Mouse (Mus musculus) heart, adult 8-10 months (tissue): ENCODE results near the gene Vgll3. TPM values are rescaled to one million over a fixed set of nuclear protein-coding genes. Genes with fewer than 3 reads are reported as not detected.
A peak's percentile ranks its signal among the peaks of the same experiment; 100 is the strongest.

Source experiments
- DNase-seq: peaks from one replicate; pipeline ENCODE4 v3.0.0; 2022; ENCODE audit warnings: low spot score
- total RNA-seq, 4 experiments: library from RNA; stranded (reverse); gene quantifications; 2 replicates each; pipeline ENCODE4 v1.2.4; 2022

Gene Vgll3
- 1 to 10 TPM; 2.0 to 2.8 (median 2.4) TPM for total RNA-seq

DNA sequence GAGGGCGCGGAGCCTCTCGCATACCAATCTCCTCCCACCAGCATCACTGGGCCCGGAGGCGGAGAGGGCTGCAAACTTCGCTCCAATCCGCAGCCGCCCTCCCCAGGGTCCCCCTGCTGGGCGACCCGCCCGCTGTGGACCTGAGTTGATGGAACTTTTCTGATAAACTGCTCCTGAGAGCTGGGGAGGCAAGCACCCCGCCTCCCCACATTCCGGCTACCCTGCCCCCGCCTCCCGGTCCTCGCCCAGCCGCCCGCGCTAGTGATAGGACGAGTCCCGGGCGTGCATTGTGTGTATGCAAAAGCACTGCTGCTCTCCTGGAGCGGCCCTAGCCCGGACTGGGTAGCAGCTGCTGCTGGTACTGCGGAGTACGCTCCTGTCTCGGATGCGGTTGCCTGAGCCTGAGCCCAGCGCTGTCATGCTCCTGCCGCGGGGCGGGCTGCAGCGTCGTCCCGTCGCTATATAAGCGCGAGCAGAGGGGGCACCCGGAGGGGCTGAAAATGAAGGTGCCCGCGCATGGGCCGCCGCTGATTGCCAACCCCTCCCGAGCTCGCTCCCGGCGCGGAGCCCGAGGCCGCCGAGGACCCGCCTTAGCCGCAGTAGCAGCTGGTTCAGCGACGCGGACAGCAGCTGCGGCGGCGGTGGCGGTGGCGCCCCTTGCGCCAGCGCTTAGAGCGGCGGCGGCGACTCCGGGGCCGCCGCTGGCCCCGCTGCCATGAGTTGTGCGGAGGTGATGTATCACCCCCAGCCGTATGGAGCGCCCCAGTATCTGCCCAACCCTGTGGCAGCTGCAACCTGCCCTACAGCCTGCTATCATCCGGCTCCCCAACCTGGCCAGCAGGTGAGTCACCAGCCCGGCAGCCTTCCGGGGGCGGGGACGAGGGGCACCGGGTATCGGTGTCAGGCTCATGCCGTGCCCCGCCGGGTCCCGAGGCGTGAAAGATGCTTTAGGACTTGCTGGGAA is at the start of gene Vgll3:
Gene Vgll3 (plus strand): TSS at position 340 of the 964 bp plus-strand sequence.
- DNase-seq, result peak; percentile 46

DNA sequence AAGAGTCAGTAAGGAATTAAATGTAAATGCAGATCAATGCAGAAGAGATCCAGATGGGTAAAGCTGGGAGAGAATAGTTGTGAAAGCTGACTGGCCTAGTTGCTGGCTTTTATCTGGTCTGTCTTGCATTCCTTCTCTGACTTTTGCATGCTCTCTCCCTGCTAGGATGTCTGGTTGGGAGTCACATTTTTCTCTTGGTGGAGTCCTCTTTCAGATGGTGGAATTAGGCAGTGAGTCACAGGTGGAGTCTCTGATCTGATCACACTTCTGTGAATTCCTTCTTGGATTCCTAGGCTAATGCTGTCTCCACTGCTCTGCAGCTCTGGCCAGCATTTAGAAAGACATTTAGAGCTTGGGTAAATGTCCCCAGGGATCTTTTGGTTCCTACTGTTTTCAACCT is 49.1 kb upstream of the Vgll3 start:
- DNase-seq, result no peak

DNA sequence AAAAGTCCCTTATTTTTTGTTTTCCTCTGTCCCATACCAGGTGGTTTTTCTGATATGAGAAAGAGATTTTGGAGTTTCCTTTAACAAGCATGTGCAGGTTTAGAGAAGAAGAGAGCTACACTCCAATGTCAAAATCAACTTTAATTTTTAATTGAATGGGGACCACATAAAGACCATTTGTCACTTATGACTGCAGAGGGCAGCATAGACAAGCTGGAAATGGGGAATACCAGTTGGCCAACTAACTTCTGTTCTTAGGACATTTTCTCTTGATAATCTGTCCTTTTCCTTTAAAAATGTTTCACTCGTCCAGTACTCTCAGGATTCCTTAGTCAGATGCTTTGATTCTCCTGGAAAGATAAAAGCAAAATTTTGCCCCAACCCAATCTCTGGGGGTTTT is 29.1 kb upstream of the Vgll3 start:
- peak; percentile 19 for DNase-seq

DNA sequence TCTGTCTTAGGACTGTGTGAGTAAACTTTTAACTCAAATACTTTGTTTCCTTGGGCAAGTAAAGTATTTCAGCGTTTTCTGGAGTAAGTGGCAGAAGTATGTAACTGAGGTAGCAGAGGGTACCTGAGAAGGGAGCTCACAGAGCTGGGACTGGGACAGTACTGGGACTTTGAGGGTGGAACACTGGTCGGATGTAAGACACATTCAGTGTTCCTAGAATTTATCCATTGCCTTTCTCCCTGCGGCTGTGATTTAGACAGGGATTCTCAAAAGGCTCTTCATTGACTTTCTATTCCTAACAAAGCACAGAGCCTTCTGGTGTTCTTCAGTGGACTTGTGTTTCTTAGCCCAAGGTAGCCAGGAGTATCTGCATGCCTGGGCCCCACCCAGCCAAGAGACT is 1.0 kb downstream of the Vgll3 start:
- DNase-seq, result no peak

DNA sequence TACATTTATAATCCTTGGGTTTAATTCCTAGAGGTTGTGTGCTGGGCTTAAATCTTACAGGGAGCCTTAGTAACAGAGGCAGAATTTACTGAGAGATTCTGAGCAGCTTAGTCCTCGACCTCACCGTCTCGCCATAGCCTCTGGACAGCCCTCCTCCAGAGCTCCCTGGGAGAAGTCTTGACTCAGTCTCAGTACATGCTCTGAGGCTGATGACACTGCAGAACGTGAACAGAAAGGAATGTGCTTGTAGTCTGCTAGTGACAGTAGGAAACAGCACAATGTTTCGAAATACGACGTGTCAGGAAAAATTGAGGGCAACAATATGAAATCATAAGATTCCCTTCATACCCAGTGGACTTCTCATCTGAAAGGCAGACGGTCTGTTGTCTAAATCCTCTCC is 3.7 kb downstream of the Vgll3 start:
- DNase-seq, result peak; percentile 43

DNA sequence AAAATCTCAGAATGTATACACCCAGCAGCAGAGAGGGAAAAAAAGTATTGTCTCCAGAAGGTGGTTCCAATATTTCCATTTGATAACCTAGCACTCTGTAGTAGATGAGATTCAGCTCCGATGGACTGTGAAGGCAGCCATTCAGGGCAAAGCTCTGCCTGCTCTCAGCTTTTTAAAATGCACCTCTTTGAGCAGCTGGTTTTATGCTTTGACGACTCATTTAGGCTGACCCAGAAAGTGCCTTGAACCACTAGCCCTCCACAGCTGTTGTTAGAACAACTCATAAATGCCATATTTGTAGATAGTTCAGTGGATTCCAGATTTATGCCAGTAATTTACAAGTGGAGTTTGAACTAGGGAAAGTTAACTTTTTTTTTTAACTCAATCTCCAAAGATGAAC is 5.7 kb downstream of the Vgll3 start:
- no peak for DNase-seq

DNA sequence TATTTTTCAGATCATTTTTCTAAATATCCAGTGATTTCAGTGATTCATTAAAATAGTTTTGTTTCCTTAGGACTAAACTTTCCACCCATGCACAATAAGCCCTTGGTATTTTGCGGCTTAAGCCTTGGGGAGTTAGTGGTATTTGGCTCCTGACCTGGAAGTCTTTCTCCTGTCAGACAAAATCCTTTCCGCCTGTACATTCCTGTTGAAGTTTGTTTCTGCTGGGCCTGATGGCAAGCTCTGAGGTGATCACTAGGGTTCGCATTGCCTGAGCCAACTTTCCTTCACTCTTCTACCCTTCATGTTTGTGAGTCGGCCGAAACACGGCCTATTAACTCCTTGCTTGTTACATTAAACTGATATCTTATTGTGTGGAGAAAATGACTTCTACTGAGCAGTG is 8.7 kb downstream of the Vgll3 start:
- peak; percentile 28 for DNase-seq

DNA sequence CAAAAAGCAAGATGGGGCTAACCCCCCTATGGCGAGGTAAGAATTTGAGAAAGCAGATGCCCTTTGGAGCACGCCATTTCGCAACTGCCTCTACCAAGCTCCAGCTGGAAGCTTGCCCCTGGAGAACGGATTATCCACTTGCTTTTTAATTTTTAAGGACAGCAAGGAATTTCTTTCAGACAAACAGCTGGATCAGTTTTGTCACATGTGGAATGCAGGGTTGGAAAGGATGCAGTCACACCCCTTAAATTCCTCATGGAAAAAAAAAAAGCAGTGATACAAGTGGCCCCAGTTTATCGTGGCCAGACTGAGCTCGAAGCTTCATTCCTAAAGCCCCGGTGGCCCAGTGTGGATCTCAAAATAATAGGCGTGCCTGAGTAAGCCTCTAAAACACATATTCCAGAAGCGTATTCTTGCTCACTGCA is 13.1 kb downstream of the Vgll3 start:
- DNase-seq, result peak; percentile 56

DNA sequence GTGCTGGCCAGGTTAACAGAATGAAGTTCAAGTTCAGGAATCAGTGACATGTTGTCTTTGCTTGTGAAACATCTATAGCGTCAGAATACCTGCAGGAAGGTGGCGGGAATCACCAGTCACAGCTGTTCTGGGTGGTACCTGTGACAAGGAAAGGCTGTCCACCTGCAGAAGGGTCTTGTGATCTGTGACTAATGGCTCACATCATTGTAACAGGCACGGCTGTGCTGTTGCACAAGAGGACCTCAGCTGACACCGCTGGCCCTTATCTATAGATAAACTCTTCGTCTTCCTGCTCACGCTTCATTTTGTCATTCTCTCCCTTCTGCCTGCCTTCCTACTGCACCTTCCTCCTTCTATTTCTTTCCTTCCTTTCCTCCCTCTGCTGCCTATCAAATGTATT is 14.0 kb downstream of the Vgll3 start:
- no peak for DNase-seq

DNA sequence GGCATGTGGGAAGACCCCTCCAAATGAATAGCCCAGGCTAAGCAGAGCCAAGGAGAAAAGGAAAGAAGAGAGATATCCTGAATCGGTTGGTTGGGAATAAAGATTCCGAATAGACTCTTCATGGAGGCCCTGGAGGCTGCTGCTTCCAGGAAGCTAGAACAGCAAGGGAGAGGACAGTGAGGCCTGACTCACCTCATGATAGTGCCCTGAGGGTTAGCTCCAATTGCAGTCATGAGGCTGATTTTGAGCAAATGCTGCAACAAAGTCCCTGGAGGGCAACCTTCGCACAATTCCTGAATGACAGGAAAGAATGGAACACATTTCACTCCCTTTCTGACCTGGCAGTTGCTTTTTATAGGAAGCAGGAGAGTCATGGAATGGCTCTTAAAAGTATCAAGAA is 19.7 kb downstream of the Vgll3 start:
- no peak for DNase-seq

DNA sequence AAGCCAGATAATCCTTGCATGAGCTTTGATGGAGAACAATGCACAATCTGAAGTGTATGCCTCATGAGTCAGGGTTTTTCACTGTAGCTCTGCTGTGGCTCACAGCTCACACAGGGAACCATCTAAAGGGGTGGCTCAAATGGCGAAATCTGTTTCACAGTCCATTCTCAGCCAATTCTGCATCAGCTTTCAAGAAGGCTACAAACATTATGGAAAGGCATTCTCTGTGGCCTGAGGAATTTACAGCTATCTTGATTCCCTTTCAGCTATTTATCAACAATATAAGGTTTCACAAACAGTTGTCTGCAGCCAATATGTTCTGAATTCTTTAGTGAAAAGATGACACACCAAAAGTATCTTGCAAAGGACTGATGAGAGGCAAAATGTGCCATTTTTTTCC is 35.1 kb downstream of the Vgll3 start:
- DNase-seq, result no peak

DNA sequence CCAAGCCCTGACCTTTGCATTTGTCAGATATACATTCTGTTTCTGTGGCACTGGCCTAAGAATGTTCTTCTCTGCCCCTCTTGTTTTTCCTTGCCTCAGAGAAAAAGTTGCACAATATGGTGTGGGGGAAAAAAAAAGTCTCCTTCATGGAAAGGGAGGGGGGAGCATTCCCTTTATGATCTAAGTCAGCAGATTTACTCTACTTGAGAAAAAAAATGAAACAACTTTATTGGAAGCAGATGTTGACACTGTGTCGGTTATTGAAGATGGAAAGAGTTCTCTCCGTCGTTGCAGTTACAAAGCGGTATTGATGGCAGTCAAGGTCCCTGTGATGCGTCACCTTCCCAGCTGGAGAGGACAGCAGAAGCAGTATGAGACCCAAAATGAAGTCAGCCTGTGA is 49.4 kb downstream of the Vgll3 start:
- DNase-seq, result no peak

DNA sequence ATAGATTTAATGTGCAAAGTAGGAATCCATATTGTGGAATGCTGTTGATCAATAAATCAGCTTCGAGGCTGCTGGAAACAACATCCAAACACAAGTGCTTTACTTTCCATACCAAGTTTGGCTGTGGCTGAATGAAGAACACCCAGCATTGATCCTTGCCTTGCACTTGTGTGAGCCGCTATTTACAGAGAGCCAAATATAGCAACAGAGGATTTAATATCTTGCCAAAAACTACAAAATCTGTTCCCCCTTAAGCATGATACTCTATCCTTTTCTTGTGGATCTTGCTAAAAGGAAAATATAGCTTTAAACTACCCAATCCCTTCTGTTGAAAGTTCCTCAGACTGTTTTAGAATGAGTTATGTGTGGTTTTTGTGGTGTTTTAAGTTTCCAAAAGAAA is 52.9 kb downstream of the Vgll3 start:
- no peak for DNase-seq

DNA sequence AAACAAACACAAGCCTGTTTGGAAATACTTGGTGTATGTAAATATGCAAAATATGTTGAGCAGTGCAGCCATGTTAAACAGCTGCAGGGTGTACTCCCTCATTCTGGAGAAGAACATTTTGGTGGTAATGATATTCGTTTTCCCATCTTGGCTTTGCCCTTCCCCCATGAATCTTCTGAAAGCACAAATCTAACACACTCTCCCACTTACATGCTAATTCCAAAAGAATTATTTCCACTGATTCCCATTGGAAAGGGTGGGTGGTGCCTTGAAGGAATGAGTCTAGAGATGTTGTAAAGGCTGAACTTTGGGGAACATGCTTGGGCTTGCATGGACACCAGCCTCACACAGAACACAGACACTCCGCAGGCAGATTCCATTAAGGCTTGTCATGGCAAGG is 53.9 kb downstream of the Vgll3 start:
- no peak for DNase-seq

DNA sequence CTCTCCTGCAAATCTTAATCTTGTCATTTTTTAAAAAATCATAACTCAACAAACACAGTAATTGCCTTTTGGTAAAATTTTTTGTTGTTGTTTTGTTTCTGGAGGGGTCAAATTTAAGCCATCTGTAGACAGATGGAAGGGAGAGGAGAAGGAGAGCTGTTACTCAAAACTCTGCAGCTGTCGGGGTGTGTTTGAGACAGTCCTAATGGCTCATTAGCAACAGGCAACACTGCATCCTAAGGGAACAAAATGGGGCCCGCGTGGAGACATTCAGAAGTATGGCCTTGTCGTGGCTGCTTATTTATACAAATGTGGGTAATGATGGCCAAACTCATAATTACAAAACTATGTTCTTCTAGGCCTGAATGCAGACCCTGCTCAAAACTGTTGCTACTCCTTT is 73.9 kb downstream of the Vgll3 start:
- DNase-seq, result no peak
